Mouse (Mus musculus) kidney, embryonic 16.5 days (tissue): ENCODE measurements at regions not wholly inside any gene's neighbourhood (a gene's known extent, or its start where the extent isn't known, plus 50 kb on each side); places are given as distances from the start of the nearest gene placed in this dataset.

ENCODE experiments used
- ATAC-seq: fragments of 200-750 bp; cut with Nextera tagmentation; 2 replicates; pipeline ENCODE4 v1.8.0; 2017; ENCODE audit warnings: moderate TSS enrichment; ENCODE audit not compliant: low FRiP score, low TSS enrichment
- H3K27ac ChIP-seq: fragments of 300-500 bp; sonication (generic); 2 replicates; pipeline ENCODE4 v1.5.1; 2014; ENCODE audit warnings: low read length
- H3K27me3 ChIP-seq: fragments of 300-500 bp; sonication (generic); 2 replicates; pipeline ENCODE4 v1.6.1; 2014; ENCODE audit warnings: low read length, control low read depth, mixed read lengths; ENCODE audit not compliant: insufficient read depth
- H3K36me3 ChIP-seq: fragments of 300-500 bp; sonication (generic); 2 replicates; pipeline ENCODE4 v1.6.1; 2014; ENCODE audit warnings: low read length, control low read depth, mixed read lengths; ENCODE audit not compliant: insufficient read depth
- H3K4me1 ChIP-seq: fragments of 300-500 bp; sonication (generic); 2 replicates; pipeline ENCODE4 v1.6.1; 2014; ENCODE audit warnings: low read length, control low read depth, mixed read lengths; ENCODE audit not compliant: insufficient read depth
- H3K4me2 ChIP-seq: fragments of 300-500 bp; sonication (generic); replicated peaks from 2 replicates; pipeline ENCODE4 v1.6.1; 2014; ENCODE audit warnings: low read depth, low read length
- H3K4me3 ChIP-seq: fragments of 300-500 bp; sonication (generic); 2 replicates; pipeline ENCODE4 v1.5.1; 2014; ENCODE audit warnings: mild to moderate bottlenecking, low read length
- H3K9ac ChIP-seq: fragments of 300-500 bp; sonication (generic); replicated peaks from 2 replicates; pipeline ENCODE4 v1.6.1; 2014; ENCODE audit warnings: low read length
- H3K9me3 ChIP-seq: fragments of 300-500 bp; sonication (generic); 2 replicates; pipeline ENCODE4 v1.6.1; 2016; ENCODE audit warnings: low read length, control low read depth
- WGBS: fragments of 180-500 bp; shearing (Covaris S2); extraction: QIAGEN DNeasy Blood & Tissue Kit; methylation state at CpG from one replicate; pipeline ENCODE4 v1.1.7; 2014; 5-methylcytosine and 5-hydroxymethylcytosine counted together

GRCm38 (mm10) chr4:78494117-78494516 is 282.4 kb upstream of the Ptprd start:
- Histone ChIP-seq H3K9me3 (no peaks in the 10 kb centered on the region), H3K36me3 (no peaks in the 10 kb centered on the region), H3K9ac (no peak overlapping the region), H3K4me1 (no peaks in the 10 kb centered on the region), H3K27ac (no peak overlapping the region), H3K4me3 (no peak overlapping the region), H3K4me2 (no peak overlapping the region), H3K27me3 (no peaks in the 10 kb centered on the region)
- no peak for ATAC-seq
- 72% methylated on average over 1 of the region's 1 CpGs for WGBS

DNA sequence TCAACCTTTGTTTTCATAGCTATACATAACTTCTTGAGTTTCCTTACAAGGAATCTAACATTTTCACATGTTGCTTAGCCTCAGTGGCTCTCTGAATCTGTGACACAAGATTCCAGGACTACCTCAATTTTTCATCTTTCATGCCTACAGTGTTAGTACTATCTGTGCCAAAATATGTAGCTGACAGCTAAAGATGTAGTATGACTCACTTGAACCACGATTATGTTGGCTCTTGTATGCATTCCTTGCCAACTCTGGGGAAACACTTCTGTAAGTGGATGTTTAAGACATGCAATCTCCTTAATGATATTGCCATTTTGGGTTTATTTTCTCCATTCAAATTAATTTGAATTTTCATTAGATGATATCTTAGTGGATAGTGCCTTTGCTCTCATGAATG is 254.8 kb upstream of the Ptprd start:
- no peaks in the 10 kb centered on the region for H3K36me3 ChIP-seq
- no peak overlapping the region for H3K4me3 ChIP-seq
- H3K9me3 ChIP-seq, result no peaks in the 10 kb centered on the region
- no peak for ATAC-seq
- no peaks in the 10 kb centered on the region for H3K27me3 ChIP-seq
- no peak overlapping the region for H3K27ac ChIP-seq
- WGBS, result 56% methylated on average over 1 of the region's 1 CpGs
- H3K4me2 ChIP-seq, result no peak overlapping the region
- no peaks in the 10 kb centered on the region for H3K4me1 ChIP-seq
- H3K9ac ChIP-seq, result no peak overlapping the region

DNA sequence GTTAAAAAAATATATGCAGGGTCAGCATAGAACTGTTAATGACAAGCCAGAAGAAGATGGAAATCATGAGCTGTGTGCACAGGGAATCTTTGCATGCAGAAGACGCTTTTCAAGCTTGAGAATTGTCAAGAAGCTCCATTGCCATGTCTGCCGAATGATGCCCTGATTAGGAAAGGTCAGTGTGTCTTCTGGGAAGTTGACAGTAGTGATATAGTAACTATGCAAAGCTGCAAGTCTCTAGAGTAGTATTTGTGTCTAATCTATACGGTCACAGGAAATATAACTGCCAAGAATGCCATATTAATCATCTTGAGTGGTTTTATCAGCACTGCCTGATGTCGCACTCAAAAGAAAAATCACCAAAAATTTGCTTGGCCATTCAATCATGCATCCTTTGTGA is 244.5 kb upstream of the Ptprd start:
- ATAC-seq, result no peak
- Histone ChIP-seq H3K4me1 (no peaks in the 10 kb centered on the region), H3K36me3 (no peaks in the 10 kb centered on the region), H3K27me3 (no peaks in the 10 kb centered on the region), H3K27ac (no peak overlapping the region), H3K4me2 (no peak overlapping the region), H3K9ac (no peak overlapping the region), H3K4me3 (no peak overlapping the region), H3K9me3 (no peaks in the 10 kb centered on the region)
- 40% methylated on average over 4 of the region's 4 CpGs for whole genome bisulfite sequencing

GRCm38 (mm10) chr4:78417153-78417552 is 205.4 kb upstream of the Ptprd start:
- Histone ChIP-seq H3K36me3 (no peaks in the 10 kb centered on the region), H3K27ac (no peak overlapping the region), H3K27me3 (no peaks in the 10 kb centered on the region), H3K4me3 (no peak overlapping the region), H3K4me1 (no peaks in the 10 kb centered on the region), H3K9ac (no peak overlapping the region), H3K9me3 (no peaks in the 10 kb centered on the region), H3K4me2 (no peak overlapping the region)
- ATAC-seq, result peak; percentile 54; the same call in 1 of the 2 replicates
- WGBS, result 26% methylated on average over 1 of the region's 1 CpGs

DNA sequence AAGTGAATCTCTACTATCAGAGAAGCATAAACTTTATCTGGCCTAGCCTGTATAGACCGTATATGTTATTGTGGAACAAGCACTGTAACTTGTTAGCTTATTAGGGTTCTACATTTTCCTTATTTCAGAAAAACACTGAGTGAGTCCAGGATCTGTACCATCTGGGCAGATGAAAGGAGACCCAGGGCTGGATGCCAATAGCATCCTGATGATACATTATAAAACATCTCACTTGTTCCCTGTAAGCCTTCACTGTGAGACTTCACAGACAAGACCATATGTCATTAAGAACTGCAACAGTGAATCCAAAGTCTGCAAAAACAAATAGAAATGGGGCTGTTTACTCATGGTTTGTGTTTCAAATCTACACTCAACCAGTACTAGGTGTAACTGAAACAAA is 177.6 kb upstream of the Ptprd start:
- 84% methylated on average over 1 of the region's 1 CpGs for WGBS
- Histone ChIP-seq H3K4me3 (no peak overlapping the region), H3K36me3 (no peaks in the 10 kb centered on the region), H3K27me3 (no peaks in the 10 kb centered on the region), H3K4me1 (no peaks in the 10 kb centered on the region), H3K4me2 (no peak overlapping the region), H3K9me3 (no peaks in the 10 kb centered on the region), H3K9ac (no peak overlapping the region), H3K27ac (no peak overlapping the region)
- ATAC-seq, result no peak

GRCm38 (mm10) chr4:78355162-78355561 is 143.4 kb upstream of the Ptprd start:
- 88% methylated on average over 5 of the region's 5 CpGs for WGBS
- Histone ChIP-seq H3K9me3 (no peaks in the 10 kb centered on the region), H3K36me3 (no peaks in the 10 kb centered on the region), H3K4me2 (no peak overlapping the region), H3K4me1 (no peaks in the 10 kb centered on the region), H3K27ac (no peak overlapping the region), H3K27me3 (no peaks in the 10 kb centered on the region), H3K4me3 (no peak overlapping the region), H3K9ac (no peak overlapping the region)
- ATAC-seq, result no peak

DNA sequence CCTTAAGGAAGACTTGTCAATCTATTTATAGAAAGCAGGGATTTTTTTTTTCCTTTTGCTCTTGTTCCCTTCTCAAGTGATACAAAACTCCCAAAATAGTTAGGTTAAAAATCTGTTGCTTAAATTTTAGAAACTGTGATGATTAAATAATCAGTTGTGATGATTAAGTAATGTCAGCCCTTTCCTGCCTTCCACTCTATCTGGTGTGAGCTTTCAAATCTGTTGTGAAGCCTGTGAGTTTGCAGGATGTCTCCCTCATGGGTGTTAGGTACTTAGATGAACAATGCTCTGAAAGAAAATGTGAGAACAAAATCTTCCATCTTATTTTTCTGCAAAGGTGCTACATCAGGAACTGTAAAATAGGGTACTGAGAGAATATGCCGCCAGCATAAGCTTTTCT is 124.0 kb upstream of the Ptprd start:
- WGBS, result 67% methylated on average over 1 of the region's 1 CpGs
- H3K9ac ChIP-seq, result no peak overlapping the region
- no peaks in the 10 kb centered on the region for H3K9me3 ChIP-seq
- H3K4me2 ChIP-seq, result no peak overlapping the region
- no peak overlapping the region for H3K4me3 ChIP-seq
- H3K27ac ChIP-seq, result no peak overlapping the region
- ATAC-seq, result no peak
- H3K36me3 ChIP-seq, result no peaks in the 10 kb centered on the region
- H3K4me1 ChIP-seq, result no peaks in the 10 kb centered on the region
- H3K27me3 ChIP-seq, result no peaks in the 10 kb centered on the region

DNA sequence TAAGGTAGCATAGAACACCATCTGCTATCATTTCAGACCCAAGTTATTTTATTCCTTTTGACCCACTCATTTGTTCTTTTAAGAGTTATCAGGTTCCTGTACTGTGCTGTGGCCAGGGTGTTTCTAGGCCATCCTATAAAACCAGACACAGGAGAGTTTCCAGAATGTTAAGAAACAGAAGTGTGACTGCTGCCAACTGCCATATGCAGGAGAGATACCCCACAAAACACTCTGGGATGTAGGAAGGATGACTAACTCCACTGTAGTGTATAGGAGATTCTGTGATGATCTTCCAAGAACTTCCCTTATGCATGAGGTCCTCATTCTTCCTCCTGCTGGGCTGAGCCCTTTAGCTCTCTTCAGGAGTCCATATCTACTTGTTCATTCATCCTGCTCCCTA is 76.7 kb upstream of the Ptprd start:
- H3K4me2 ChIP-seq, result no peak overlapping the region
- H3K9ac ChIP-seq, result no peak overlapping the region
- no peak for ATAC-seq
- no peak overlapping the region for H3K27ac ChIP-seq
- no peaks in the 10 kb centered on the region for H3K9me3 ChIP-seq
- no peaks in the 10 kb centered on the region for H3K4me1 ChIP-seq
- H3K27me3 ChIP-seq, result no peaks in the 10 kb centered on the region
- H3K36me3 ChIP-seq, result no peaks in the 10 kb centered on the region
- H3K4me3 ChIP-seq, result no peak overlapping the region
